Mouse (Mus musculus) embryonic facial prominence, embryonic 15.5 days (tissue): ENCODE results near the gene Zfp330. TPM values are rescaled to one million over a fixed set of nuclear protein-coding genes. Genes with fewer than 3 reads are reported as not detected.

Source experiments
- polyA plus RNA-seq: library from polyadenylated mRNA; unstranded; fragments of >200 nt; fragmentation: Nextera tagmentation; extraction: Ambion mirVana; gene quantifications from 2 replicates; pipeline ENCODE4 v1.2.1, GENCODE M21; 2015

The Zfp330 gene
- polyA plus RNA-seq, 1 experiment from 2014 or later = 71.0 TPM

Other genes starting within 250 kb of the Zfp330 start
- gene Rnf150, start 89.2 kb upstream of the Zfp330 start, polyA plus RNA-seq = 1.4 and 1.6 TPM in 2 replicates